Mouse (Mus musculus): ENCODE measurements around the gene Ngb. TPM values are rescaled to one million over a fixed set of nuclear protein-coding genes. Genes with fewer than 3 reads are reported as not detected.

The Ngb gene
- polyA plus RNA-seq, 1 experiment from 2014 or later, result 1.2 TPM

GRCm38 (mm10) chr12:87076610-87077009 is 25.7 kb downstream of the Ngb start:
- WGBS, result 93% methylated on average over 2 of the region's 2 CpGs
- no peaks in the 10 kb centered on the region for H3K4me1 ChIP-seq (ENCODE audit: control insufficient read depth, insufficient read depth, low read length)
- H3K4me2 ChIP-seq (ENCODE audit: low read depth, low read length), result no peak overlapping the region
- H3K36me3 ChIP-seq (ENCODE audit: control insufficient read depth, insufficient read depth, low read length), result no peaks in the 10 kb centered on the region
- ATAC-seq, result no peak
- no peak overlapping the region for H3K9ac ChIP-seq (ENCODE audit: low read depth, low read length)
- H3K27ac ChIP-seq (ENCODE audit: low read length), result no peak overlapping the region
- H3K27me3 ChIP-seq (replicated peaks; ENCODE audit: control insufficient read depth, insufficient read depth, low read length), result no peaks in the 10 kb centered on the region
- H3K9me3 ChIP-seq (ENCODE audit: control insufficient read depth, low read length), result no peaks in the 10 kb centered on the region
- no peak overlapping the region for H3K4me3 ChIP-seq (ENCODE audit: low read length)

DNA sequence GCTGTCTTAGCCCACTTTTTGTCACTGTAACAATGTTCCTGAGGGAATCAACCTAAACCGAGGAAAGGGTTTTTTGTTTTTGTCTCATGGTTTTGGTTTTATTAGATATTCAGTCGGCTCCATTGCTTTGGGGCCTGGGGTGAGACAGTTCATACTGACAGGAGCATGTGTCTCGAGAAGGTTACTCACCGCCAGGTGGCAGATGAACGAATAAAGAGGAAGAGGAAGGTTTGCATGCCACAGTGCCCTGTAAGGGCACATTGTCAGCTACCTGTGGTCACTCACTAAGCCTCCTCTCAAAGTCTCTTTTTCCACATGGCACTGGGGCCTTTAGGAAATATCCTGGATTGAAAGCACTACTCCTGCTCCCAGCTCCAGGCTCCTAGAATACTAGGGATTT is 31.8 kb downstream of the Ngb start:
- no peak for ATAC-seq
- no peaks in the 10 kb centered on the region for H3K9me3 ChIP-seq (ENCODE audit: control insufficient read depth, low read length)
- H3K4me2 ChIP-seq (ENCODE audit: low read depth, low read length), result no peak overlapping the region
- no peak overlapping the region for H3K4me3 ChIP-seq (ENCODE audit: low read length)
- no peaks in the 10 kb centered on the region for H3K27me3 ChIP-seq (replicated peaks; ENCODE audit: control insufficient read depth, insufficient read depth, low read length)
- 67% methylated on average over 5 of the region's 5 CpGs for WGBS
- H3K27ac ChIP-seq (ENCODE audit: low read length), result no peak overlapping the region
- no peaks in the 10 kb centered on the region for H3K4me1 ChIP-seq (ENCODE audit: control insufficient read depth, insufficient read depth, low read length)
- H3K36me3 ChIP-seq (ENCODE audit: control insufficient read depth, insufficient read depth, low read length), result no peaks in the 10 kb centered on the region
- H3K9ac ChIP-seq (ENCODE audit: low read depth, low read length), result no peak overlapping the region

GRCm38 (mm10) chr12:87066429-87066828 is 35.9 kb downstream of the Ngb start:
- Histone ChIP-seq H3K9ac (ENCODE audit: low read depth, low read length) (no peak overlapping the region), H3K9me3 (ENCODE audit: control insufficient read depth, low read length) (no peaks in the 10 kb centered on the region), H3K4me2 (ENCODE audit: low read depth, low read length) (no peak overlapping the region), H3K27me3 (replicated peaks; ENCODE audit: control insufficient read depth, insufficient read depth, low read length) (no peaks in the 10 kb centered on the region), H3K4me3 (ENCODE audit: low read length) (no peak overlapping the region), H3K27ac (ENCODE audit: low read length) (no peak overlapping the region), H3K36me3 (ENCODE audit: control insufficient read depth, insufficient read depth, low read length) (no peaks in the 10 kb centered on the region), H3K4me1 (ENCODE audit: control insufficient read depth, insufficient read depth, low read length) (no peaks in the 10 kb centered on the region)
- 84% methylated on average over 5 of the region's 5 CpGs for WGBS
- ATAC-seq, result no peak

DNA sequence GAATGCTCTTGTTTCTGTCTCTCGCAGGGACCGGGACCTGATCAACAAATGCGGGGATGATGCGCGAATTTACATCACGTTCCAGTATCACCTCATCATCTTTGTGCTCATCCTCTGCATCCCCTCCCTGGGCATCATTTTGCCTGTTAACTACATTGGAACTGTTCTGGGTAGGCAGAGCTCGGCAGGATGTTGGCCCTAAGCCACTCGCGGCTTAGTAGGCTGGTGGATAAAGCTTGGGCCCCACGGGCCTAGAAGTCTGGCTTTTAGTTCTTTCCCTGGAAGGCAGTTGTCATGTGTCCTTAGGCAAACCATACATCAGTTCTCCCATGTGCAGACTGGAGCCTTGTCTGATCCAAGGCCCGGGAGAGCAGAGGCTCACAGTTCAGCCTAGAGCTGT is 36.9 kb downstream of the Ngb start:
- WGBS, result 83% methylated on average over 11 of the region's 11 CpGs
- H3K4me1 ChIP-seq (ENCODE audit: control insufficient read depth, insufficient read depth, low read length), result no peaks in the 10 kb centered on the region
- H3K9me3 ChIP-seq (ENCODE audit: control insufficient read depth, low read length), result no peaks in the 10 kb centered on the region
- no peak overlapping the region for H3K4me2 ChIP-seq (ENCODE audit: low read depth, low read length)
- ATAC-seq, result no peak
- H3K27ac ChIP-seq (ENCODE audit: low read length), result no peak overlapping the region
- H3K4me3 ChIP-seq (ENCODE audit: low read length), result no peak overlapping the region
- no peak overlapping the region for H3K9ac ChIP-seq (ENCODE audit: low read depth, low read length)
- no peaks in the 10 kb centered on the region for H3K36me3 ChIP-seq (ENCODE audit: control insufficient read depth, insufficient read depth, low read length)
- no peaks in the 10 kb centered on the region for H3K27me3 ChIP-seq (replicated peaks; ENCODE audit: control insufficient read depth, insufficient read depth, low read length)

DNA sequence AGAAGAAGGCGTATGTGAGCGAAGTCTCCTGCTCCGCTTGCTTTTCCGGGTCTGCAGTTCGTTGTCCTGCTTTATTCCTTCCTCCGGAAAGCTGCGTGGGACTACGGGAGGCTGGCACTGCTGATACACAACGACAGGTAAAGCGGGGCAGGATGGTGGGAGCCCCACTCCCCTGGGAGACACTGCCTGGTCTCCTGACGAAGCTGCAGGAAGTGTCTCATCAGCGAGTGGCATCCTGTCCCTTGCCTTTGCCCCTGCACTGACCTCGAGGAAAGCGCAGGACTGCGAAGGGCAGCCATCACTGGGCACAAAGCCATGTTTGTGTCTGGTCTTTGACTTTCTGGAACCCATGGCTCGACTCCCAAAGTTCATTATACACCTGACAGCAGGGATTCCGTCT is 45.3 kb downstream of the Ngb start:
- no peak overlapping the region for H3K4me3 ChIP-seq (ENCODE audit: low read length)
- H3K4me2 ChIP-seq (ENCODE audit: low read depth, low read length), result no peak overlapping the region
- peaks cover 5% of the 10 kb centered on the region; the same call in 1 of the 2 replicates for H3K27me3 ChIP-seq (replicated peaks; ENCODE audit: control insufficient read depth, insufficient read depth, low read length)
- H3K9me3 ChIP-seq (ENCODE audit: control insufficient read depth, low read length), result no peaks in the 10 kb centered on the region
- no peak for ATAC-seq
- 59% methylated on average over 17 of the region's 17 CpGs for WGBS
- no peaks in the 10 kb centered on the region for H3K36me3 ChIP-seq (ENCODE audit: control insufficient read depth, insufficient read depth, low read length)
- no peaks in the 10 kb centered on the region for H3K4me1 ChIP-seq (ENCODE audit: control insufficient read depth, insufficient read depth, low read length)
- no peak overlapping the region for H3K27ac ChIP-seq (ENCODE audit: low read length)
- H3K9ac ChIP-seq (ENCODE audit: low read depth, low read length), result no peak overlapping the region

DNA sequence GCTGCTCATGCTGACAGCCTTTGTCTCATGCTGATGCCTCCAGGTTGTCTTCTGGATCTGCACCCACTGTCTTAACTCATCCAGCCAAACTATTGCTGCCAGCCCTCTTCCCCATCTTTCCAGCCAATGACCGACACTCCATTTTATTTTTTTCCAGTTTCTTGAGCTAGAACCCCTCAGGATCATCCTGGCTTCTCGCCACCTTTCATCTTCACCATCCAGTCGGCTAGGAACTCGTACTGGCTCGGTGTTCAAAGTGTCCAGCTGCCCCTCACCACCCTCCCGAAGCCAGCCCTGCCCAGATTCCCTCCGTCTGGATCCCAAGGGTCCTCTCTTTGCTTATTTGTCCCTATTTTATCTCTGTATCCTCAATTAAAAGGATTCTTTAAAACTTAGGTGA is 47.5 kb downstream of the Ngb start:
- Histone ChIP-seq H3K4me3 (ENCODE audit: low read length) (no peak overlapping the region), H3K4me1 (ENCODE audit: control insufficient read depth, insufficient read depth, low read length) (no peaks in the 10 kb centered on the region), H3K27me3 (replicated peaks; ENCODE audit: control insufficient read depth, insufficient read depth, low read length) (peaks cover 5% of the 10 kb centered on the region; the same call in 1 of the 2 replicates), H3K4me2 (ENCODE audit: low read depth, low read length) (no peak overlapping the region), H3K36me3 (ENCODE audit: control insufficient read depth, insufficient read depth, low read length) (no peaks in the 10 kb centered on the region), H3K9me3 (ENCODE audit: control insufficient read depth, low read length) (no peaks in the 10 kb centered on the region), H3K27ac (ENCODE audit: low read length) (no peak overlapping the region), H3K9ac (ENCODE audit: low read depth, low read length) (no peak overlapping the region)
- WGBS, result 65% methylated on average over 7 of the region's 7 CpGs
- no peak for ATAC-seq

GRCm38 (mm10) chr12:87052661-87053321 is 49.5 kb downstream of the Ngb start:
- 20% methylated on average over 16 of the region's 16 CpGs for WGBS
- Histone ChIP-seq H3K27me3 (replicated peaks; ENCODE audit: control insufficient read depth, insufficient read depth, low read length) (peaks cover 5% of the 10 kb centered on the region; the same call in 1 of the 2 replicates), H3K9ac (ENCODE audit: low read depth, low read length) (no peak overlapping the region), H3K9me3 (ENCODE audit: control insufficient read depth, low read length) (no peaks in the 10 kb centered on the region), H3K36me3 (ENCODE audit: control insufficient read depth, insufficient read depth, low read length) (no peaks in the 10 kb centered on the region), H3K4me2 (ENCODE audit: low read depth, low read length) (no peak overlapping the region), H3K27ac (ENCODE audit: low read length) (no peak overlapping the region), H3K4me3 (ENCODE audit: low read length) (no peak overlapping the region), H3K4me1 (ENCODE audit: control insufficient read depth, insufficient read depth, low read length) (no peaks in the 10 kb centered on the region)
- ATAC-seq, result no peak

DNA sequence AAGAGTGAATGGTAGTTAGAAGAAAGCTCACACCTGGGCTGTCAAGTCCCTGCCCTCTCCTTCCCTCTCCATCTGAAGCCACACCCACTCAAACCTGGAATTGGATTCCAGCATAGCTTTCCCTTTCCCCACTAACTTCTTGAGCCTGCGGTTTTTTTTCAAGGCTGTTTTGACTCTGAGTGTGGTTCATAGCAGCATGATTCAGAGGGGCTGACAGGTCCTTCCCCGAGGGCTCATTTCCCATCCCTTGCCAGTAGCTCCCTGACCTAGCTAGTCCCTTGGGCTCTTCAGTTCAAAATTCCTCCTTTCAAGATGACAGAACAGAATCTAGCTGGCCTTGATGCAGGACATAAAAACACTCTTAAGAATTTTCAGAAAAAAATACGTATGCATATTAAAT is 54.8 kb downstream of the Ngb start:
- Histone ChIP-seq H3K4me1 (ENCODE audit: control insufficient read depth, insufficient read depth, low read length) (no peaks in the 10 kb centered on the region), H3K9ac (ENCODE audit: low read depth, low read length) (no peak overlapping the region), H3K9me3 (ENCODE audit: control insufficient read depth, low read length) (no peaks in the 10 kb centered on the region), H3K4me2 (ENCODE audit: low read depth, low read length) (no peak overlapping the region), H3K36me3 (ENCODE audit: control insufficient read depth, insufficient read depth, low read length) (no peaks in the 10 kb centered on the region), H3K27me3 (replicated peaks; ENCODE audit: control insufficient read depth, insufficient read depth, low read length) (no peaks in the 10 kb centered on the region), H3K4me3 (ENCODE audit: low read length) (no peak overlapping the region), H3K27ac (ENCODE audit: low read length) (no peak overlapping the region)
- WGBS, result 45% methylated on average over 3 of the region's 3 CpGs
- no peak for ATAC-seq

Data from intestine, embryonic 16.5 days (tissue).